Mouse (Mus musculus) skeletal muscle tissue, postnatal 0 days (tissue): Measurements from ENCODE around the gene Gm12888. TPM values are rescaled to one million over a fixed set of nuclear protein-coding genes. Genes with fewer than 3 reads are reported as not detected.

Source experiments
- polyA plus RNA-seq: library from polyadenylated mRNA; unstranded; fragments of >200 nt; fragmentation: Nextera tagmentation; extraction: Ambion mirVana; gene quantifications from 2 replicates; pipeline ENCODE4 v1.2.1, GENCODE M21; 2015

Gene Gm12888
- polyA plus RNA-seq: not detected in 2 replicates

DNA sequence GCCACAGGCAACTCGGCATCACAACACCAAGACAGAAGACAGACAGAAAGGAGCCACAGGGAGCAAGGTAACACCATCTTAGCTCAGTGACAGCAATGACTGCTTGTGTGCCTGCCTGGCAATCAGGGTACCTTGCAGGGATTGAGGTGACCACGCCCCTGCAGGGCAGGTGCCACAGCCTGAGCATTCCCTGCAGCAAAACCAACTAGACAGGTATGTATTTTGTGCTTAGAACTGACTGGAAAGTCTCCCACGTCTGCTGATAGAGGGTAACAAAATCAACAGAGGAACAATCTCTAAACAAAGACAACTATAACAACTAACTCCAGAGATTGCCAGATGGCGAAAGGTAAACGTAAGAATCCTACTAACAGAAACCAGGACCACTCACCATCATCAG is at the start of gene Gm12888:
TSS of gene Gm12888 (minus strand) at position 101 of the 400 bp plus-strand sequence.

Other genes starting within 250 kb of the Gm12888 start
- gene Zmpste24, start 226.7 kb downstream of the Gm12888 start, polyA plus RNA-seq: 15.9 and 18.5 TPM in 2 replicates
- not detected in 2 replicates for gene Tmco2, start 215.7 kb downstream of the Gm12888 start, polyA plus RNA-seq
- gene Rlf, start 109.8 kb downstream of the Gm12888 start, polyA plus RNA-seq: 7.9 and 8.8 TPM in 2 replicates
- gene Gm12886, start 98.2 kb upstream of the Gm12888 start, polyA plus RNA-seq: not detected in 2 replicates